Mouse (Mus musculus) Patski (cell line): Measurements from ENCODE around the gene Pla2g4e. TPM values are rescaled to one million over a fixed set of nuclear protein-coding genes. Genes with fewer than 3 reads are reported as not detected.

Experiments used
- ATAC-seq: fragments of 100-300 bp; one replicate; pipeline ENCODE4 v1.8.0; 2021
- CTCF ChIA-PET: fragments of 350-600 bp; sonication (Branson Sonifier 250); formaldehyde crosslinking; loops from one replicate; lab custom pipeline; 2022; ENCODE audit warnings: inconsistent platforms; lab: Charles Lee
- POLR2A ChIA-PET: fragments of 350-600 bp; sonication (Branson Sonifier 250); formaldehyde crosslinking; loops from one replicate; lab custom pipeline; 2022; ENCODE audit warnings: antibody characterized with exemption, inconsistent platforms; lab: Charles Lee
- DNase-seq: peaks from one replicate; pipeline ENCODE4 v3.0.0-alpha.2; 2011; ENCODE audit warnings: low read depth, low spot score
- H3K27me3 ChIP-seq: fragments of 371-371 bp; one replicate; pipeline ENCODE4 v1.5.1; 2021
- CTCF ChIP-seq: fragments of 100-300 bp; IDR thresholded peaks from one replicate; pipeline ENCODE4 v1.5.1; 2021
- in situ Hi-C: fragments of 300-500 bp; cut with MboI; formaldehyde crosslinking; loops from 3 replicates; pipeline ENCODE4 v1.11.1; 2018; ENCODE audit warnings: low pct_unique_long_range_greater_than_20kb, mixed read lengths
- polyA plus RNA-seq: library from polyadenylated mRNA; unstranded; gene quantifications from one replicate; pipeline ENCODE4 v1.2.3, GENCODE M21; 2021

The Pla2g4e gene
- polyA plus RNA-seq, 1 experiment from 2014 or later: 0.01 TPM

GRCm38 (mm10) chr2:120126901-120127300, 118.2 kb downstream of the Pla2g4e start:
- ChIA-PET POLR2A (interaction anchor here (0.5 kb wide), 1 partner anchor 995 kb away, joined by 4 read pairs; no protein-coding TSS in a partner anchor), CTCF (interaction anchor here (1.5 to 3.2 kb wide), 3 partner anchors 13 to 44 kb away, joined by 3 to 11 read pairs (median 6); no protein-coding TSS in a partner anchor)
- DNase-seq: no peak
- in situ Hi-C loops: no loop called here
- no peak for ATAC-seq
- no peaks in the 10 kb centered on the region for H3K27me3 ChIP-seq
- no peak for TF ChIP-seq CTCF

- no peak for ATAC-seq
- no peak for TF ChIP-seq CTCF
- in situ Hi-C loops: no loop called here
- ChIA-PET CTCF (no interaction called here), POLR2A (interaction anchor here (0.5 kb wide), 1 partner anchor 996 kb away, joined by 4 read pairs; no protein-coding TSS in a partner anchor)
- no peaks in the 10 kb centered on the region for H3K27me3 ChIP-seq
- DNase-seq: no peak
These were observed 118.7 kb downstream of the Pla2g4e start for GRCm38 (mm10) chr2:120126408-120126807.

- H3K27me3 ChIP-seq: no peaks in the 10 kb centered on the region
- no peak for TF ChIP-seq CTCF
- in situ Hi-C loops: no loop called here
- ChIA-PET POLR2A (no interaction called here), CTCF (no interaction called here)
- no peak for ATAC-seq
- no peak for DNase-seq
These were observed 119.7 kb downstream of the Pla2g4e start for GRCm38 (mm10) chr2:120125461-120125860.

- in situ Hi-C loops: no loop called here
- no peak for TF ChIP-seq CTCF
- ChIA-PET POLR2A (no interaction called here), CTCF (no interaction called here)
- DNase-seq: no peak
- no peak for ATAC-seq
- no peaks in the 10 kb centered on the region for H3K27me3 ChIP-seq
These were observed 120.2 kb downstream of the Pla2g4e start for GRCm38 (mm10) chr2:120124946-120125345.

DNA sequence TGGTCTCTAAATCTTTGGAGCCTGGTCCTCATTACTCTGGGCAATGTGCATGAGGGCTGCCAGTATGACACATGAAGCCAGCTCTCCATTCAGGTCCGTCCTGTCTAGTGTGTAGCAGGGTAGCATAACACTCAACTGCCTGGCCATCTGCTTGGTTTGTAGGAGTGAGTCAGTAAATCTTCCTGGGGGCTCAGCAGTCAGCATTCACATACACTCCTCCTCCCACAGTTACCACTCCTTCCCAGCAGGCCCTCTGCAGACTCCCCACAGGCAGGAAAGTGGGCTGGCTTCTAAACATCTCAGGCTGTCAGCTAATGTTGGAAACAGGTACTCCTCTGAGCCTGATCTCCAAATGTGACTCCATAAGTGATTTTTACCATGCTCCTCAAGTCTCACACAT, 121.0 kb downstream of the Pla2g4e start:
- no peak for DNase-seq
- no peak for TF ChIP-seq CTCF
- POLR2A ChIA-PET: no interaction called here
- no peaks in the 10 kb centered on the region for H3K27me3 ChIP-seq
- CTCF ChIA-PET: interaction anchor here (1.4 kb wide), 1 partner anchor 25 kb away, joined by 5 read pairs; no protein-coding TSS in a partner anchor
- no peak for ATAC-seq
- in situ Hi-C loops: no loop called here

- in situ Hi-C loops: no loop called here
- CTCF ChIA-PET: interaction anchor here (1.4 kb wide), 1 partner anchor 24 kb away, joined by 5 read pairs; no protein-coding TSS in a partner anchor
These were observed 122.2 kb downstream of the Pla2g4e start for GRCm38 (mm10) chr2:120122983-120123382.

GRCm38 (mm10) chr2:120117346-120117745, 127.8 kb downstream of the Pla2g4e start:
- TF ChIP-seq CTCF: no peak
- CTCF ChIA-PET: no interaction called here
- in situ Hi-C loops: no loop called here
- no peaks in the 10 kb centered on the region for H3K27me3 ChIP-seq
- POLR2A ChIA-PET: no interaction called here
- DNase-seq: no peak
- no peak for ATAC-seq

More at GRCm38 (mm10) chr2:120122983-120123382, 122.2 kb downstream of the Pla2g4e start:
- ATAC-seq (no peak), DNase-seq (no peak)
- no peak for TF ChIP-seq CTCF
- POLR2A ChIA-PET: no interaction called here
- no peaks in the 10 kb centered on the region for H3K27me3 ChIP-seq

Other genes with a start within 250 kb of the Pla2g4e start
- gene Jmjd7, start 217.9 kb downstream of the Pla2g4e start, polyA plus RNA-seq: 12.0 TPM
- 9.5 TPM for gene Gm28042, start 217.8 kb downstream of the Pla2g4e start, polyA plus RNA-seq
- gene Pla2g4b, start 211.9 kb downstream of the Pla2g4e start, polyA plus RNA-seq: 5.6 TPM
- gene Ehd4, start 90.7 kb downstream of the Pla2g4e start, polyA plus RNA-seq: 69.6 TPM
- not detected for gene Pla2g4d, start 43.9 kb upstream of the Pla2g4e start, polyA plus RNA-seq
- gene Pla2g4f, start 68.8 kb upstream of the Pla2g4e start, polyA plus RNA-seq: not detected
- gene Vps39, start 107.8 kb upstream of the Pla2g4e start, polyA plus RNA-seq: 30.5 TPM
- gene Ganc, start 158.6 kb upstream of the Pla2g4e start, polyA plus RNA-seq: 23.3 TPM
- gene Tmem87a, start 158.8 kb upstream of the Pla2g4e start, polyA plus RNA-seq: 33.7 TPM
- not detected for gene Capn3, start 210.7 kb upstream of the Pla2g4e start, polyA plus RNA-seq